Mouse (Mus musculus) limb, embryonic 10.5 days (tissue): ENCODE measurements around the gene Gm9936. TPM values are rescaled to one million over a fixed set of nuclear protein-coding genes. Genes with fewer than 3 reads are reported as not detected.

Experiments
- DNase-seq: peaks from one replicate; pipeline ENCODE4 v3.0.0-alpha.2; 2017; ENCODE audit warnings: low spot score
- H3K27ac ChIP-seq: fragments of 300-500 bp; sonication (generic); 2 replicates; pipeline ENCODE4 v1.5.1; 2016; ENCODE audit warnings: mild to moderate bottlenecking
- H3K27me3 ChIP-seq: fragments of 300-500 bp; sonication (generic); 2 replicates; pipeline ENCODE4 v1.6.1; 2016; ENCODE audit warnings: low read depth, mild to moderate bottlenecking; ENCODE audit not compliant: poor library complexity, severe bottlenecking
- H3K36me3 ChIP-seq: fragments of 300-500 bp; sonication (generic); 2 replicates; pipeline ENCODE4 v1.6.1; 2016; ENCODE audit warnings: mild to moderate bottlenecking, moderate library complexity
- H3K4me1 ChIP-seq: fragments of 300-500 bp; sonication (generic); 2 replicates; pipeline ENCODE4 v1.6.1; 2016
- H3K4me3 ChIP-seq: fragments of 300-500 bp; sonication (generic); 2 replicates; pipeline ENCODE4 v1.5.1; 2016; ENCODE audit warnings: mild to moderate bottlenecking, moderate library complexity
- H3K9me3 ChIP-seq: fragments of 300-500 bp; sonication (generic); replicated peaks from 2 replicates; pipeline ENCODE4 v1.6.1; 2016; ENCODE audit warnings: mild to moderate bottlenecking
- WGBS: fragments of 180-500 bp; shearing (Covaris S2); methylation state at CpG from one replicate; pipeline ENCODE4 v1.1.7; 2016; 5-methylcytosine and 5-hydroxymethylcytosine counted together
- polyA plus RNA-seq: library from polyadenylated mRNA; unstranded; fragments of >200 nt; fragmentation: Nextera tagmentation; extraction: Ambion mirVana; gene quantifications from 2 replicates; pipeline ENCODE4 v1.2.1, GENCODE M21; 2016

The Gm9936 gene
- polyA plus RNA-seq, 1 experiment from 2014 or later, result not detected

DNA sequence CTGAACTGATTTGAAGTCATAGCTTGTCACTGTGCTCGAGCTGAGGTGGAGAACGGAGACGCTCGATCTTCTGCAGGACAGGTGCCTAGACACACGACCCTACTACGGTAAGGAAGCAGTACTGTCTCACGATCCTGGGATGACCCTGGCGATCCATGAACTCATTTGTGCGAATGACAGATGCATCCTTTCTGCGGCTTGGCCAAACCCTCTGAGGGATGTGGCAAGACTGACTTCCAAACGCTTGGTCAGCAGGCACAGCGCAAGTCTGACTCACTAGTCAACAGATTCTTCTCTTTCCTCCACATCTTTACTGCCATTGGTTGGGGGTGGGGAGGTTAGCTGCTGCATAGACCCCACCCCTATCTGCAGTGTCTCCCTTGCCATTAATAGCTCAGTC lies 31.1 kb downstream of the Gm9936 start:
- Histone ChIP-seq H3K4me1 (peaks cover 15% of the 10 kb centered on the region), H3K4me3 (no peak overlapping the region), H3K27ac (no peak overlapping the region), H3K36me3 (peaks cover 1% of the 10 kb centered on the region), H3K9me3 (no peaks in the 10 kb centered on the region), H3K27me3 (no peaks in the 10 kb centered on the region)
- DNase-seq, result no peak
- 92% methylated on average over 12 of the region's 12 CpGs for WGBS

DNA sequence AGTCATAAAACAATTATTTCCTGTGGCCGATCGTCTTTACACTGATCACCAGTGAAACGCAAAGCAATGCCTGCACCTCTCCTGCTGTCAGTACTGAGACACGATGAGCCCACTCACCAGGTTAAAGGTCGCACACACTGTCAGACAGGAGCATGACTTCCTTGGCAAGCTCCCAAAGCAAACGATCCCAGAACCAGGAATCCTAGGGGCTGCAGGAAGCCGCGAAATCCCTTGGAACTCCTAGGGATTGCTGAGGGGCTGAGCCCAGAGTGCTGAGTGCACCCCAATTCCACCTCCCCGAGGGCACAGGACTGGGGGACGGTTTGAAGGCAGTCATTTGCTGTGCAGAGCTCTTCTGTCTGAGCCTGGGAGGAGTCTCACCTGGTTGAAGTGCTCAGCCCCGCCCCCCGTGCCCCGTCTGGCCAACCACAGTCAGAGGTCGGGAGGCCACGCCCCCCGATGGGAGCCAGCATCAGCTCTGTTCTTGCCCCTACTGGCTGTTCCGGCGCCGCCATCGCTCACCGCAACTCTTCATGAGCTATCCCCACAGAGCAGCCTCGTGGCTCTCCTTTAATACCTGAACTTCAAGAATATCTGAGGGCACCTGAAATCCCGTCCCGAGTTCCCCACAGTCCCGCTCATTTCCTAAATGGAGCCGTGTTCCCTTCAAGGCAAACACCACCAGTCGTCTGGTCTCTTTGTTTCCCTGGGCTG lies 32.3 kb downstream of the Gm9936 start:
- no peaks in the 10 kb centered on the region for H3K27me3 ChIP-seq
- peaks cover 14% of the 10 kb centered on the region for H3K36me3 ChIP-seq
- H3K9me3 ChIP-seq, result no peaks in the 10 kb centered on the region; the same call in 1 of the 2 replicates
- H3K4me1 ChIP-seq, result peaks cover 15% of the 10 kb centered on the region
- WGBS, result 10% methylated on average over 27 of the region's 27 CpGs
- DNase-seq, result peak; percentile 91
- H3K27ac ChIP-seq, result peak overlapping the region; percentile 88
- peak overlapping the region; percentile 52 for H3K4me3 ChIP-seq

DNA sequence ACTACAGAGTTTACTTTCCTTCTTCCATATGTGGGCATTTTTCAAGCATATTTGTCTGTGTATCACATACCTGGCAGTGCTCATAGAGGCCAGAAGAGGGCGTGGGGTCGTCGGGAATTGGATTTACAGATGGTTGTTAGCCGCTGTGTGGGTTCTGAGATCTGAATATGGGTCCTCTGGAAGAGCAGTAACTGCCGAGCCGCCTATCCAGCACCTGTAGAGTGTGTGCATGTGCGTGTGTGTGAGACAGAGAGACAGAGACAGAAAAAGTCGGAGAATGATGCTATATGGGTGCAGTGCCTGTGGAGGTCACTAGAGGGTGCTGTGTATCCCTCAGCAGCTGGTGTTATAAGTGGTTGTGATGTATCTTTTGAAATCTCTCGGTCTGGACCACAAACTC lies 34.3 kb downstream of the Gm9936 start:
- Histone ChIP-seq H3K27me3 (no peaks in the 10 kb centered on the region), H3K27ac (no peak overlapping the region), H3K9me3 (no peaks in the 10 kb centered on the region; the same call in 1 of the 2 replicates), H3K4me3 (peak overlapping the region; percentile 25), H3K4me1 (peaks cover 15% of the 10 kb centered on the region), H3K36me3 (peaks cover 28% of the 10 kb centered on the region)
- peak; percentile 59 for DNase-seq
- WGBS, result 20% methylated on average over 9 of the region's 9 CpGs

DNA sequence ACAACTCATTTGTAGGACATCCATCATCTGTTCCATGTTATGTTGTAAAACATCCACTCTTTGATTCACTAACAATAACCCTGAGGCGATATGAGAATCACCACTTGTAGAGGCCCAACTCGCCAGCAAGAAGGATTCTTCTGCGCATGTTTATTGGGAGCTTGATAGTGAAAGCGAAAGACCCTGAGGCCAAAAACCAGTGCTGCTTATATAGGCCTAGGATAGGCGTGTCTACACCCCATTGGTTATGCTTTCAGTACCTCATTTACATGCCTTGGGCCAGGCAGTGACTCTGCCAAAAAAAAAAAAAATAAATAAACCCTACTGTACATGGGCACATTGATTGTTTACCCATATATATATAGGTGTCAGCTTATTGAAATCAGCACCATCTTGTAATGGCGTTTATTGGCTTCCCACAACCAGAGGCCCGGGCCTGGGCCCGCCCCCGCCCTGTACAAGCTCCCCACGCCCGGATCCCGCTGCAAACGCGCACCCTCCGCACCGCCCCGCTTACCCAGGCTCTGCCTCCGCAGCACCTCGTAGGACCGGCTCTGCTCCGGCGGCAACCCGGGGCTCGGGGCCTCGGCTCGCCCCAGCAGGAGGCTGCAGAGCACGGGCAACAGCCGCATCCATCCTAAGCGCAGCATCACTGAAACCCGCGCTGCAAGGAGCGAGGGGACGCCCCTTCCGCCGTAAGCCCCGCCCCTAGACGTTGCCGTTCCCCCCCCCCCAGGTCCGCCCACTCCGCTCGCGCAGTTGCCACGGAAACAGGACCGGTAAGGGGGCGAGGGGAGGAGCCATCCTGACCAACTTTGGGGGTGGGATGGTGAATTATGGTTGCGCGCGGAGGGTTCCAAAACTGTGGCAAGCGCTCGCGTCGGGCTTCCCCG lies 35.4 kb downstream of the Gm9936 start, which contains the start of gene 1500011B03Rik:
Gene 1500011B03Rik (minus strand): TSS at position 673 of the 893 bp plus-strand sequence.
- Histone ChIP-seq H3K9me3 (no peaks in the 10 kb centered on the region; the same call in 1 of the 2 replicates), H3K27ac (peak within 1 kb of the TSS; percentile 94), H3K27me3 (no peaks in the 10 kb centered on the region), H3K36me3 (peaks cover 28% of the 10 kb centered on the region), H3K4me3 (peak within 1 kb of the TSS; percentile 89), H3K4me1 (peaks cover 15% of the 10 kb centered on the region)
- peak; percentile 96 for DNase-seq
- WGBS, result 8% methylated on average over 53 of the region's 53 CpGs

DNA sequence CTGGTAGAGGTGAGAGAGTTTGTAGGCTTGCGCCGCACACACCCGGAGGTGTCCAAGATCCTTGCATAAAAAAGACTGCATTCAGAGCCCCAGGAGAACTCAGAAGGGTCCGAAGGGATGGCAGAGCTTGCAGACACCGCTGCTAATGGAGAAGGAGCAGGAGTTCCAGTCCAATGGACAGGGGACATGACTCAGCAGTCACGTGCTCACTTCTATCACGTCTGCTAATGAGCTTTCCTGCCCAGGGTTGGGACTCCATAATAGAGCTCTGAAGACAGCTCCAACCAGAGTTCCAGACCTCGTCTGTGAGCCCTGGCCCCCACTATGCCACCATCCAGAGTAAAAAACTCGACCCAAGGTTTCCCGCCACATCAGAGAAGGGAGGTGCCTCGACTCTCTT lies 40.4 kb downstream of the Gm9936 start:
- Histone ChIP-seq H3K36me3 (peaks cover 41% of the 10 kb centered on the region), H3K27me3 (no peaks in the 10 kb centered on the region), H3K27ac (no peak overlapping the region), H3K9me3 (no peaks in the 10 kb centered on the region; the same call in 1 of the 2 replicates), H3K4me1 (peaks cover 10% of the 10 kb centered on the region; the same call in 1 of the 2 replicates), H3K4me3 (no peak overlapping the region)
- no peak for DNase-seq
- WGBS, result 84% methylated on average over 11 of the region's 11 CpGs

DNA sequence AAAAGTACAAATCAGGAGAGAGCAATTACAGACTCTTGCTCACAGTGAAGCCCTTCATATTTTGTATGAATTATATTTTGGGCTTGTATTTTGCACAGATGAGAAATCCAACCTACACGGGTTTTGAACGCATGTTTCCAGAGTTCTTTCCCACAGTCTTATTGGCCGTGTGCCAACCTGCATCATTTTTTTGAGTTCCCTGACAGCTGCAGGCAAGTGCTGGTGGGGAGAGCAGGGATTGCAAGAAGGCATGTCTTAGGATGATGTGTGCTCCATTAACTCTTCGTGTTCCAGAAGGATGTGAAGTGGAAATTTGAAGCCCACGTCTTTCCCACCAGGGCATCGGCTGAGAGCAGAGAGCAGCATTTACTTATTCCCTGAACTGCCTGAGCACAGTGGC lies 41.9 kb downstream of the Gm9936 start:
- Histone ChIP-seq H3K4me1 (peaks cover 17% of the 10 kb centered on the region), H3K36me3 (peaks cover 42% of the 10 kb centered on the region), H3K27ac (no peak overlapping the region), H3K9me3 (no peaks in the 10 kb centered on the region), H3K27me3 (no peaks in the 10 kb centered on the region), H3K4me3 (no peak overlapping the region)
- no peak for DNase-seq
- WGBS, result 74% methylated on average over 6 of the region's 6 CpGs

DNA sequence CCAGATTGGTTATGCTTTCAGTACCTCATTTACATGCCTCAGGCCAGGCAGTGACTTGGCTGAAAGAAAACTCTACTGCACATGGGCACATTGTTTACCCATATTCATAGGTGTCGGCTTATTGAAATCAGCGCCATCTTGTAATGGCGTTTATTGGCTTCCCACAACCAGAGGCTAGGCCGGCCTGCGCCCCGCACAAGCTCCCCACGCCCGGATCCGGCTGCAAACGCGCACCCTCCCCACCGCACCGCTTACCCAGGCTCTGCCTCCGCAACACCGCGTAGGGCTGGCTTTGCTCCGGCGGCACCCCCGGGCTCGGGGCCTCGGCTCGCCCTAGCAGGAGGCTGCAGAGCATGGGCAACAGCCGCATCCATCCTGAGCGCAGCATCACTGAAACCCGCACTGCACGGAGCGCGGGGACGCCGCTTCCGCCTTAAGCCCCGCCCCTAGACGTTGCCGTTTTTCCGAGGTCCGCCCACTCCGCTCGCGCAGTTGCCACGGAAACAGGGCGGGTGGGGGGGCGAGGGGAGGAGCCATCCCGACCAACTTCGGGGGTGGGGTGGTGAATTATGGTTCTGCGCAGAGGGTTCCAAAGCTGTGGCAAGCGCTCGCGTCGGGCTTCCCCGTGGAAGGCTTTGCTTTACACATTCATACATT lies 44.8 kb downstream of the Gm9936 start:
- H3K9me3 ChIP-seq, result no peaks in the 10 kb centered on the region
- peaks cover 29% of the 10 kb centered on the region for H3K4me1 ChIP-seq
- peak overlapping the region; percentile 93 for H3K27ac ChIP-seq
- peak; percentile 91 for DNase-seq
- no peaks in the 10 kb centered on the region for H3K27me3 ChIP-seq
- WGBS, result under 1% methylated on average over 50 of the region's 50 CpGs
- H3K36me3 ChIP-seq, result peaks cover 51% of the 10 kb centered on the region
- peak overlapping the region; percentile 83 for H3K4me3 ChIP-seq

DNA sequence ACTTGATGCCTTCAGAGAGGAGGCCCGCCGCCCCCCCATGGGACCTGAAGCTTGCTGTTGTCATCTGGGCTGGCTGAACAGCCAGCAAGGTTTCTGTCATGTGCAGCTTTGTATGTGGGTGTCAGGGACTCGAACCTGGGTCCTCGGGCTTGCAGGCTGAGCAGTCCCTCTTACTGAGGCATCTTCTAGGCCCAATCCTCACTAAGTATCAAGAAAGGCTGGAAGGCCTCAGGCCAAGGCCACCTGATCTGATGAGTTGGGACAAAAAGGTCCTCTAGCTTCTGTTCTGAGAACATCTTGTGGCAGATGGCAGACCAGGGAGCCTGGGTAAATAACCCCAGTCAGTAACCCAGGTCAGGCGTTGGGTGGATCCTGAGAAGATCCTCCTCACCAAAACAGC lies 48.7 kb downstream of the Gm9936 start:
- no peak overlapping the region for H3K4me3 ChIP-seq
- WGBS, result 93% methylated on average over 5 of the region's 5 CpGs
- peaks cover 70% of the 10 kb centered on the region for H3K36me3 ChIP-seq
- no peaks in the 10 kb centered on the region for H3K27me3 ChIP-seq
- DNase-seq, result no peak
- peaks cover 55% of the 10 kb centered on the region for H3K4me1 ChIP-seq
- no peak overlapping the region for H3K27ac ChIP-seq
- no peaks in the 10 kb centered on the region for H3K9me3 ChIP-seq

DNA sequence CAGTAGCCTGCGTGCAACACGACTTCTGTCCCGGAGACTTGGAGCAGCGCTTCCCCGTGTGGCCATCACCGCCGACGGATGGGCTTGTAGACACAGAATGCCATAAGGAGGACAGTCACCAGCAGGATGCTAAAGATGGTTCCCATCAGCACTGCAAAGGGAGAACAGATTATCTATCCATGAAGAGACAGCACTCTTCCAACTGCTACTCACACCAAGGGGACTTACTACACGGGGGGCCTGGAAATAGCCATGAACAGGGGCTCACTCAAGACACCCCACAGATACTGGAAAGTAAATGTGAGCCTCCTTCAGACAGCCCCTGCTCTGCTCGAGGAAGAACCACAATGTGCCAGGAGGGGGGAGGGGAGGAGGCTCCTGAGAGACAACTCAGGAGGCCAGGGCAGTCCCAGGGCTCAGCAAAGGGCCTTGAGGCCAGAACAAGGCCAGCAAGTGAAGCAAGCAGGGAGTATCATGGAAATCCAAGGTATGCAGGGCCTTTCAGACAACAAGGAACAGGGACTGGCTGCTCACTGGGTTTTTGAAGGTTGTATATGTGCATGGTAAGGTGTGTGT lies 49.2 kb downstream of the Gm9936 start:
- peaks cover 75% of the 10 kb centered on the region for H3K36me3 ChIP-seq

DNA sequence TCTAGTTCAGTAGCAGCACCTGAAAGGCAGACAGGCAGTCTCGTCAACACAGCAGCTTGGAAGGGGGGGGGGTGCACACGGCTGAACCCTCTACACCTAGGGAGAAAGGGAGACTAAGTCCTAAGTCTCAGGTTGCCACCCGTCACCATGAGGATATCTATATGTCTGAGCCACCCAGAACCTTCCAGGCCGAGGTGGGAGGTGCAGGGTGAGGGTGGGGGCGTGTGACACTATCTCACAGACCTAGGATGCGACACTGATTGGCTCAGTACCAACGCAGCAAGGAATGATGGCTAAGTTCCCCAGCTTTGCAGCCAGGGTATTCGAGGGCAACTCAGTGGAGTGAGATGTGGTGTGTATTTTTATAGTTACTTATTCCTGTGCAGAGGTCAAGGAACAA lies 50.1 kb downstream of the Gm9936 start:
- peaks cover 84% of the 10 kb centered on the region for H3K36me3 ChIP-seq
- H3K4me3 ChIP-seq, result no peak overlapping the region
- H3K27ac ChIP-seq, result peak overlapping the region; percentile 47
- WGBS, result 63% methylated on average over 8 of the region's 8 CpGs
- peaks cover 52% of the 10 kb centered on the region for H3K4me1 ChIP-seq
- no peaks in the 10 kb centered on the region for H3K27me3 ChIP-seq
- DNase-seq, result no peak
- H3K9me3 ChIP-seq, result no peaks in the 10 kb centered on the region

More for the DNA sequence above, 49.2 kb downstream of the Gm9936 start:
- H3K27ac ChIP-seq, result no peak overlapping the region
- no peaks in the 10 kb centered on the region for H3K9me3 ChIP-seq
- H3K4me1 ChIP-seq, result peaks cover 55% of the 10 kb centered on the region
- no peak overlapping the region for H3K4me3 ChIP-seq
- no peaks in the 10 kb centered on the region for H3K27me3 ChIP-seq
- 82% methylated on average over 10 of the region's 10 CpGs for WGBS
- DNase-seq, result no peak

DNA sequence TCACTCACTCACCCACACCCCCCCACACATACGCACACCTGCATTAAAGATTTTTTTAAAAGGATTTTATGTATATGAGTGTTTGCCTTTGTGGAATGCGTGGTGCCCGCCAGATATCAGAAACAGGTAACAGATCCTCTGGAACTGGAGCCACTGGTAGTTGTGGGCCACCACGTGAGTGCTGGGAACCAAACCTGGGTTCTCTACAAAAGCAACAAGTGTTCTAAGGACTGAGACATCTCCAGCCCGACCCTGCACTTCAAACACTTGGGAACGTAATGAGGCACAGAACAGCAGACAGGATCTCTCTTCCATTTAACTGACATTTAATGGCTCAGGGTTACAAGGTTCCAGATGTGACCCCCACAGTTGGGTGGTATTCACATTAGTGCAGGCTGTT lies 50.6 kb downstream of the Gm9936 start:
- WGBS, result 49% methylated on average over 6 of the region's 6 CpGs
- H3K9me3 ChIP-seq, result no peaks in the 10 kb centered on the region
- H3K27me3 ChIP-seq, result no peaks in the 10 kb centered on the region
- H3K27ac ChIP-seq, result no peak overlapping the region
- H3K4me1 ChIP-seq, result peaks cover 52% of the 10 kb centered on the region
- DNase-seq, result no peak
- no peak overlapping the region for H3K4me3 ChIP-seq
- H3K36me3 ChIP-seq, result peaks cover 89% of the 10 kb centered on the region

DNA sequence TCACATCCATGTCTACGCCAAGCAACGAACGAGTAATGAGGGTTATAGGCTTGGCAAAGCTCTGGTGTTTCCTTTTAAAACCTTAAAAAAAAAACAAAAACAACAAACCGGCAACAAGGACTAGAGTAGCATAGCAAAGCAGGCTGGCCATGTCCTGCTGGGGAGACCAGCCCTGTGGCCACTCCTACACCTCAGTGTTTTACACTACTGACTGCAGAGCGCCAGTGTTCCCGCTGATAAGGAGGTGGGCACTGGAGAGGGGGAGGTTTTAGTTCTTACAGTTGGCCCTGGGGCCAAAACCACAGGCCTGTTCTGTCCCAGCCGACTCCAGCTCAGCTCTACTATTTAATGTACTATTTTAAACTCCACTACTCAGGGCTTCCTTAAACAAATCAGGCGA lies 51.0 kb downstream of the Gm9936 start:
- Histone ChIP-seq H3K27me3 (no peaks in the 10 kb centered on the region), H3K4me3 (no peak overlapping the region), H3K4me1 (peaks cover 49% of the 10 kb centered on the region), H3K36me3 (peaks cover 91% of the 10 kb centered on the region), H3K9me3 (no peaks in the 10 kb centered on the region), H3K27ac (peak overlapping the region; percentile 64; the same call in 1 of the 2 replicates)
- no peak for DNase-seq
- 36% methylated on average over 8 of the region's 8 CpGs for WGBS
